Mouse (Mus musculus) forebrain, embryonic 16.5 days (tissue): ENCODE results near the gene Gnptab. TPM values are rescaled to one million over a fixed set of nuclear protein-coding genes. Genes with fewer than 3 reads are reported as not detected.
"Not testable (repeated sequence)": the region's sequence is repeated elsewhere in the genome, so short reads cannot be mapped to it uniquely, and the experiment has no call there.

Source experiments
- ATAC-seq: fragments of 200-750 bp; cut with Nextera tagmentation; 2 replicates; pipeline ENCODE4 v1.8.0; 2017; ENCODE audit warnings: mild to moderate bottlenecking, moderate library complexity
- H3K27ac ChIP-seq: fragments of 300-500 bp; sonication (generic); 2 replicates; pipeline ENCODE4 v1.5.1; 2014; ENCODE audit warnings: low read length, control low read depth
- H3K27me3 ChIP-seq: fragments of 300-500 bp; sonication (generic); replicated peaks from 2 replicates; pipeline ENCODE4 v1.6.1; 2014; ENCODE audit warnings: low read length; ENCODE audit not compliant: control insufficient read depth, insufficient read depth
- H3K36me3 ChIP-seq: fragments of 300-500 bp; sonication (generic); 2 replicates; pipeline ENCODE4 v1.6.1; 2014; ENCODE audit not compliant: control insufficient read depth, insufficient read depth
- H3K4me1 ChIP-seq: fragments of 300-500 bp; sonication (generic); replicated peaks from 2 replicates; pipeline ENCODE4 v1.6.1; 2014; ENCODE audit warnings: low read length; ENCODE audit not compliant: control insufficient read depth, insufficient read depth
- H3K4me2 ChIP-seq: fragments of 300-500 bp; sonication (generic); 2 replicates; pipeline ENCODE4 v1.6.1; 2014; ENCODE audit warnings: mild to moderate bottlenecking, low read length, control low read depth
- H3K4me3 ChIP-seq: fragments of 300-500 bp; sonication (generic); replicated peaks from 2 replicates; pipeline ENCODE4 v1.5.1; 2014; ENCODE audit warnings: mild to moderate bottlenecking, low read length, control low read depth
- H3K9ac ChIP-seq: fragments of 300-500 bp; sonication (generic); replicated peaks from 2 replicates; pipeline ENCODE4 v1.6.1; 2014; ENCODE audit warnings: low read depth, low read length, control low read depth
- H3K9me3 ChIP-seq: fragments of 300-500 bp; sonication (generic); 2 replicates; pipeline ENCODE4 v1.6.1; 2016; ENCODE audit warnings: low read length; ENCODE audit not compliant: control insufficient read depth
- WGBS: fragments of 180-500 bp; shearing (Covaris S2); extraction: QIAGEN DNeasy Blood & Tissue Kit; methylation state at CpG from one replicate; pipeline ENCODE4 v1.1.7; 2014; 5-methylcytosine and 5-hydroxymethylcytosine counted together
- polyA plus RNA-seq: library from polyadenylated mRNA; unstranded; fragments of >200 nt; fragmentation: Nextera tagmentation; extraction: Ambion mirVana; gene quantifications from 2 replicates; pipeline ENCODE4 v1.2.1, GENCODE M21; 2015

Gene Gnptab
- polyA plus RNA-seq, 1 experiment from 2014 or later, result 18.4 TPM

GRCm38 (mm10) chr10:88459502-88459992 lies 80.6 kb downstream of the Gnptab start, which contains the start of gene Sycp3:
TSS of gene Sycp3 (plus strand) at chr10:88459569.
- H3K27ac ChIP-seq, result no peak within 1 kb of the TSS
- no peaks in the 10 kb centered on the region for H3K4me1 ChIP-seq
- WGBS, result 84% methylated on average over 33 of the region's 33 CpGs
- H3K4me3 ChIP-seq, result no peak within 1 kb of the TSS
- no peak within 1 kb of the TSS for H3K9ac ChIP-seq
- no peak within 1 kb of the TSS for H3K4me2 ChIP-seq
- H3K9me3 ChIP-seq, result no peaks in the 10 kb centered on the region
- no peak for ATAC-seq
- H3K27me3 ChIP-seq, result no peaks in the 10 kb centered on the region
- no peaks in the 10 kb centered on the region for H3K36me3 ChIP-seq

GRCm38 (mm10) chr10:88460122-88460820 lies 81.3 kb downstream of the Gnptab start:
- Histone ChIP-seq H3K4me1 (no peaks in the 10 kb centered on the region), H3K9me3 (no peaks in the 10 kb centered on the region), H3K4me2 (no peak overlapping the region), H3K27ac (no peak overlapping the region), H3K4me3 (no peak overlapping the region), H3K27me3 (no peaks in the 10 kb centered on the region), H3K9ac (no peak overlapping the region), H3K36me3 (no peaks in the 10 kb centered on the region)
- no peak for ATAC-seq
- WGBS, result 65% methylated on average over 18 of the region's 18 CpGs

GRCm38 (mm10) chr10:88482866-88483265 lies 103.9 kb downstream of the Gnptab start:
- not testable (repeated sequence) for H3K27me3 ChIP-seq, H3K9me3 ChIP-seq, H3K4me3 ChIP-seq, ATAC-seq, H3K27ac ChIP-seq, H3K9ac ChIP-seq, H3K36me3 ChIP-seq, H3K4me1 ChIP-seq, H3K4me2 ChIP-seq
- 94% methylated on average over 10 of the region's 10 CpGs for WGBS

GRCm38 (mm10) chr10:88488629-88489028 lies 109.7 kb downstream of the Gnptab start:
- WGBS, result 95% methylated on average over 5 of the region's 5 CpGs
- Histone ChIP-seq H3K4me1 (no peaks in the 10 kb centered on the region), H3K9ac (no peak overlapping the region), H3K27ac (no peak overlapping the region), H3K4me3 (no peak overlapping the region), H3K9me3 (no peaks in the 10 kb centered on the region), H3K36me3 (no peaks in the 10 kb centered on the region), H3K4me2 (no peak overlapping the region), H3K27me3 (no peaks in the 10 kb centered on the region)
- ATAC-seq, result no peak

GRCm38 (mm10) chr10:88491632-88492031 lies 112.7 kb downstream of the Gnptab start:
- 58% methylated on average over 7 of the region's 7 CpGs for WGBS
- no peak for ATAC-seq
- H3K27me3 ChIP-seq, result no peaks in the 10 kb centered on the region
- no peaks in the 10 kb centered on the region for H3K4me1 ChIP-seq
- no peaks in the 10 kb centered on the region for H3K36me3 ChIP-seq
- no peaks in the 10 kb centered on the region for H3K9me3 ChIP-seq
- no peak overlapping the region for H3K27ac ChIP-seq
- no peak overlapping the region for H3K4me3 ChIP-seq
- H3K4me2 ChIP-seq, result no peak overlapping the region
- no peak overlapping the region for H3K9ac ChIP-seq

GRCm38 (mm10) chr10:88492658-88493057 lies 113.7 kb downstream of the Gnptab start:
- WGBS, result 62% methylated on average over 8 of the region's 8 CpGs
- no peaks in the 10 kb centered on the region for H3K27me3 ChIP-seq
- no peak overlapping the region for H3K4me2 ChIP-seq
- H3K9ac ChIP-seq, result no peak overlapping the region
- no peaks in the 10 kb centered on the region for H3K36me3 ChIP-seq
- no peaks in the 10 kb centered on the region for H3K9me3 ChIP-seq
- H3K4me1 ChIP-seq, result no peaks in the 10 kb centered on the region
- no peak overlapping the region for H3K27ac ChIP-seq
- ATAC-seq, result no peak
- H3K4me3 ChIP-seq, result no peak overlapping the region

GRCm38 (mm10) chr10:88494959-88495587 lies 116.1 kb downstream of the Gnptab start:
- no peak for ATAC-seq
- H3K9me3 ChIP-seq, result no peaks in the 10 kb centered on the region
- no peaks in the 10 kb centered on the region for H3K27me3 ChIP-seq
- H3K4me2 ChIP-seq, result no peak overlapping the region
- no peak overlapping the region for H3K27ac ChIP-seq
- no peak overlapping the region for H3K9ac ChIP-seq
- no peaks in the 10 kb centered on the region for H3K4me1 ChIP-seq
- no peaks in the 10 kb centered on the region for H3K36me3 ChIP-seq
- WGBS, result 89% methylated on average over 4 of the region's 4 CpGs
- no peak overlapping the region for H3K4me3 ChIP-seq

Other genes starting within 250 kb of the Gnptab start
- gene Parpbp, start 232.2 kb upstream of the Gnptab start, polyA plus RNA-seq, result 4.1 and 4.6 TPM in 2 replicates
- gene Nup37, start 232.1 kb upstream of the Gnptab start, polyA plus RNA-seq, result 35.6 and 38.7 TPM in 2 replicates
- 38.7 and 43.4 TPM in 2 replicates for gene Washc3, start 178.0 kb upstream of the Gnptab start, polyA plus RNA-seq
- gene Dram1, start 52 bp upstream of the Gnptab start, polyA plus RNA-seq, result 0.70 and 0.72 TPM in 2 replicates
- gene Sycp3, start 80.4 kb downstream of the Gnptab start, polyA plus RNA-seq, result not detected in 2 replicates
- gene Chpt1, start 124.9 kb downstream of the Gnptab start, polyA plus RNA-seq, result 6.3 and 7.1 TPM in 2 replicates
- 1.8 and 2.6 TPM in 2 replicates for gene Mybpc1, start 226.0 kb downstream of the Gnptab start, polyA plus RNA-seq